Mouse (Mus musculus) retina, postnatal 7 days (tissue): ENCODE measurements around the gene Stard10.

Experiments used
- DNase-seq: peaks from one replicate; pipeline ENCODE4 v3.0.0-alpha.2; 2012; ENCODE audit warnings: low read depth, low spot score

Stard10 gene

GRCm38 (mm10) chr7:101317014-101317413 lies at the start of gene Stard10:
Gene Stard10, plus strand, starts transcription at chr7:101317086.
- DNase-seq: no peak

GRCm38 (mm10) chr7:101267457-101268259 lies 49.2 kb upstream of the Stard10 start:
- DNase-seq: no peak

GRCm38 (mm10) chr7:101271602-101272001 lies 45.3 kb upstream of the Stard10 start:
- no peak for DNase-seq

- no peak for DNase-seq
Measured at GRCm38 (mm10) chr7:101272466-101273160, 44.3 kb upstream of the Stard10 start.

GRCm38 (mm10) chr7:101282721-101283120 lies 34.2 kb upstream of the Stard10 start:
- DNase-seq: no peak

GRCm38 (mm10) chr7:101284504-101284903 lies 32.4 kb upstream of the Stard10 start:
- no peak for DNase-seq

- no peak for DNase-seq
Measured at GRCm38 (mm10) chr7:101286891-101287290, 30.0 kb upstream of the Stard10 start.

GRCm38 (mm10) chr7:101287820-101288219 lies 29.1 kb upstream of the Stard10 start:
- DNase-seq: no peak

- no peak for DNase-seq
Measured at GRCm38 (mm10) chr7:101288436-101288835, 28.4 kb upstream of the Stard10 start.

GRCm38 (mm10) chr7:101290401-101290800 lies 26.5 kb upstream of the Stard10 start:
- no peak for DNase-seq

GRCm38 (mm10) chr7:101291211-101291610 lies 25.7 kb upstream of the Stard10 start:
- DNase-seq: no peak

- no peak for DNase-seq
Measured at GRCm38 (mm10) chr7:101291641-101292040, 25.2 kb upstream of the Stard10 start.

GRCm38 (mm10) chr7:101292086-101292485 lies 24.8 kb upstream of the Stard10 start:
- no peak for DNase-seq

GRCm38 (mm10) chr7:101292696-101293095 lies 24.2 kb upstream of the Stard10 start:
- no peak for DNase-seq

- no peak for DNase-seq
Measured at GRCm38 (mm10) chr7:101293138-101293537, 23.7 kb upstream of the Stard10 start.

- no peak for DNase-seq
Measured at GRCm38 (mm10) chr7:101293611-101294010, 23.3 kb upstream of the Stard10 start.

- DNase-seq: no peak
Measured at GRCm38 (mm10) chr7:101295438-101295837, 21.4 kb upstream of the Stard10 start.

GRCm38 (mm10) chr7:101296252-101297022 lies 20.4 kb upstream of the Stard10 start:
- DNase-seq: peak; percentile 80

GRCm38 (mm10) chr7:101297023-101297405 lies 19.9 kb upstream of the Stard10 start:
- no peak for DNase-seq

GRCm38 (mm10) chr7:101298375-101298774 lies 18.5 kb upstream of the Stard10 start:
- DNase-seq: no peak

- no peak for DNase-seq
Measured at GRCm38 (mm10) chr7:101301361-101301880, 15.5 kb upstream of the Stard10 start.

GRCm38 (mm10) chr7:101301881-101302456 lies 14.9 kb upstream of the Stard10 start, which contains the start of gene Atg16l2:
Gene Atg16l2, minus strand, starts transcription at chr7:101302251.
- peak; percentile 96 for DNase-seq
